Mouse (Mus musculus) thymus, adult 2 months (tissue): ENCODE data around the gene Srgap3. TPM values are rescaled to one million over a fixed set of nuclear protein-coding genes. Genes with fewer than 3 reads are reported as not detected.

Experiments
- DNase-seq: peaks from one replicate; pipeline ENCODE4 v3.0.0; 2021
- H3K27ac ChIP-seq: fragments of 200-500 bp; 2 replicates; pipeline ENCODE4 v1.5.1; 2012; ENCODE audit warnings: low read length, control low read depth; ENCODE audit not compliant: control insufficient read depth, insufficient read depth
- H3K27me3 ChIP-seq: fragments of 200-500 bp; 2 replicates; pipeline ENCODE4 v1.6.1; 2012; ENCODE audit warnings: mild to moderate bottlenecking, low read length, moderate library complexity, mixed read lengths; ENCODE audit not compliant: control insufficient read depth, insufficient read depth
- H3K36me3 ChIP-seq: fragments of 200-500 bp; 2 replicates; pipeline ENCODE4 v1.6.1; 2012; ENCODE audit warnings: mild to moderate bottlenecking, low read length, moderate library complexity; ENCODE audit not compliant: control insufficient read depth, insufficient read depth
- H3K4me1 ChIP-seq: fragments of 200-500 bp; replicated peaks from 2 replicates; pipeline ENCODE4 v1.6.1; 2012; ENCODE audit warnings: low read length; ENCODE audit not compliant: control insufficient read depth, insufficient read depth
- H3K4me3 ChIP-seq: fragments of 200-500 bp; 2 replicates; pipeline ENCODE4 v1.5.1; 2012; ENCODE audit warnings: mild to moderate bottlenecking, low read length, control low read depth, moderate library complexity; ENCODE audit not compliant: control insufficient read depth, insufficient read depth
- CTCF ChIP-seq: fragments of 200-500 bp; IDR thresholded peaks from 2 replicates; pipeline ENCODE4 v1.5.1; 2012; ENCODE audit warnings: mild to moderate bottlenecking, control low read depth, low read length, moderate library complexity, borderline replicate concordance; ENCODE audit not compliant: control insufficient read depth, poor library complexity, insufficient read depth; ENCODE audit errors: extremely low read depth
- POLR2A ChIP-seq: fragments of 200-500 bp; IDR thresholded peaks from 2 replicates; pipeline ENCODE4 v1.6.1; 2012; ENCODE audit warnings: mild to moderate bottlenecking, low read length, control low read depth, moderate library complexity; ENCODE audit not compliant: control insufficient read depth, poor library complexity, insufficient read depth; ENCODE audit errors: extremely low read depth
- WGBS: fragments of 180-500 bp; shearing (Covaris S2); methylation state at CpG from one replicate; pipeline ENCODE4 v1.1.7; 2018; 5-methylcytosine and 5-hydroxymethylcytosine counted together
- polyA plus RNA-seq: library from polyadenylated mRNA; depleted of rRNA; stranded (reverse); fragments of >200 nt; gene quantifications from 2 replicates; pipeline ENCODE4 v1.2.3, GENCODE M21; 2012

Srgap3 gene
- polyA plus RNA-seq, 1 experiment, result 3.8 TPM

- Histone ChIP-seq H3K4me3 (no peak overlapping the region), H3K4me1 (no peaks in the 10 kb centered on the region), H3K27me3 (no peaks in the 10 kb centered on the region), H3K36me3 (no peaks in the 10 kb centered on the region), H3K27ac (no peak overlapping the region)
- DNase-seq, result no peak
- TF ChIP-seq CTCF (no peak), POLR2A (no peak)
- WGBS, result 86% methylated on average over 10 of the region's 10 CpGs
Measured at GRCm38 (mm10) chr6:112788617-112789016, 158.4 kb downstream of the Srgap3 start.

- H3K27ac ChIP-seq, result no peak overlapping the region
- no peaks in the 10 kb centered on the region for H3K27me3 ChIP-seq
- H3K36me3 ChIP-seq, result no peaks in the 10 kb centered on the region
- no peak for TF ChIP-seq CTCF
- TF ChIP-seq POLR2A, result no peak
- H3K4me1 ChIP-seq, result no peaks in the 10 kb centered on the region
- DNase-seq, result no peak
- WGBS, result 97% methylated on average over 1 of the region's 1 CpGs
- H3K4me3 ChIP-seq, result no peak overlapping the region
Measured at GRCm38 (mm10) chr6:112788174-112788573, 158.9 kb downstream of the Srgap3 start.

GRCm38 (mm10) chr6:112781409-112782093, 165.5 kb downstream of the Srgap3 start:
- TF ChIP-seq CTCF (no peak), POLR2A (no peak)
- Histone ChIP-seq H3K27me3 (no peaks in the 10 kb centered on the region), H3K4me3 (no peak overlapping the region), H3K4me1 (no peaks in the 10 kb centered on the region), H3K27ac (no peak overlapping the region), H3K36me3 (no peaks in the 10 kb centered on the region)
- no peak for DNase-seq
- 92% methylated on average over 10 of the region's 10 CpGs for WGBS

GRCm38 (mm10) chr6:112778211-112778610, 168.9 kb downstream of the Srgap3 start:
- H3K27ac ChIP-seq, result no peak overlapping the region
- H3K36me3 ChIP-seq, result no peaks in the 10 kb centered on the region
- H3K4me1 ChIP-seq, result no peaks in the 10 kb centered on the region
- 70% methylated on average over 3 of the region's 3 CpGs for WGBS
- TF ChIP-seq CTCF, result no peak
- no peak for TF ChIP-seq POLR2A
- H3K27me3 ChIP-seq, result no peaks in the 10 kb centered on the region
- H3K4me3 ChIP-seq, result no peak overlapping the region
- no peak for DNase-seq

- WGBS, result 97% methylated on average over 6 of the region's 6 CpGs
- Histone ChIP-seq H3K36me3 (no peaks in the 10 kb centered on the region), H3K27ac (no peak overlapping the region), H3K4me1 (no peaks in the 10 kb centered on the region), H3K4me3 (no peak overlapping the region), H3K27me3 (no peaks in the 10 kb centered on the region)
- TF ChIP-seq POLR2A (no peak), CTCF (no peak)
- DNase-seq, result no peak
Measured at GRCm38 (mm10) chr6:112776718-112777117, 170.3 kb downstream of the Srgap3 start.

- WGBS, result 86% methylated on average over 7 of the region's 7 CpGs
- Histone ChIP-seq H3K4me3 (no peak overlapping the region), H3K27me3 (no peaks in the 10 kb centered on the region), H3K36me3 (no peaks in the 10 kb centered on the region), H3K4me1 (no peaks in the 10 kb centered on the region), H3K27ac (no peak overlapping the region)
- no peak for TF ChIP-seq POLR2A
- TF ChIP-seq CTCF, result no peak
- no peak for DNase-seq
Measured at GRCm38 (mm10) chr6:112773754-112774153, 173.3 kb downstream of the Srgap3 start.

- no peaks in the 10 kb centered on the region for H3K36me3 ChIP-seq
- H3K4me1 ChIP-seq, result no peaks in the 10 kb centered on the region
- no peak for DNase-seq
- 89% methylated on average over 2 of the region's 2 CpGs for WGBS
- no peak for TF ChIP-seq POLR2A
- TF ChIP-seq CTCF, result no peak
- no peak overlapping the region for H3K27ac ChIP-seq
- no peaks in the 10 kb centered on the region for H3K27me3 ChIP-seq
- H3K4me3 ChIP-seq, result no peak overlapping the region
Measured at GRCm38 (mm10) chr6:112770996-112771395, 176.1 kb downstream of the Srgap3 start.
